Mouse (Mus musculus) G1E (cell line): ENCODE data around the gene Dock2.

ENCODE experiments used
- CTCF ChIP-seq: IDR thresholded peaks from 2 replicates; pipeline ENCODE4 v1.5.1; 2012; ENCODE audit warnings: low read depth, low read length, inconsistent platforms, mixed read lengths
- GATA1 ChIP-seq: IDR thresholded peaks from 2 replicates; pipeline ENCODE4 v1.6.1; 2012; ENCODE audit warnings: borderline replicate concordance, low read length, inconsistent platforms, mixed read lengths
- TAL1 ChIP-seq: conservative IDR thresholded peaks from 2 replicates; pipeline ENCODE4 v1.6.1; 2012; ENCODE audit warnings: low read depth, low read length, inconsistent platforms, mixed read lengths

DNA sequence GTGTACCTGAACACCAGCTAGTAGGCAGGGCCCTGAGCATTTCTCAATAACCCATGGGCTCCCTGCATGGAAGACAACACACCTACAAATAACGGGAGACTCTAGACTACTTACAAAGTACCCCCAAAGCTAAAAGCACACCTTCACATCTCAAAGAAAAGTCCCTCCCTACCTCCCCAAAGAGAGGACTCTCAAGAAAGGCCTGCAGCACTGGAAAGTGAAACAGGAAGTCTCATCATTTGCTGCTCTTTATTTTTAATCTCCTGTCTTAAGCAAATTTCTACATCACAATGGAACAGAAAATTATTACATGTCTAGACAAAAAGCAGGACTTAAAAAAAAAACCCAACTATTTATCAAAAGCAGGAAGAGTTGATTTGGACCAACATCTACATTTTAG lies 378.4 kb downstream of the Dock2 start:
- TF ChIP-seq CTCF (no peak), GATA1 (no peak), TAL1 (no peak)
